Mouse (Mus musculus) CD4-positive, CD25-positive, alpha-beta regulatory T cell, adult 2 months (primary cell): ENCODE data around the gene Acss1.

Source experiments
- DNase-seq: peaks from one replicate; pipeline ENCODE4 v3.0.0-alpha.2; 2012; ENCODE audit warnings: low read depth, low spot score

Gene Acss1

DNA sequence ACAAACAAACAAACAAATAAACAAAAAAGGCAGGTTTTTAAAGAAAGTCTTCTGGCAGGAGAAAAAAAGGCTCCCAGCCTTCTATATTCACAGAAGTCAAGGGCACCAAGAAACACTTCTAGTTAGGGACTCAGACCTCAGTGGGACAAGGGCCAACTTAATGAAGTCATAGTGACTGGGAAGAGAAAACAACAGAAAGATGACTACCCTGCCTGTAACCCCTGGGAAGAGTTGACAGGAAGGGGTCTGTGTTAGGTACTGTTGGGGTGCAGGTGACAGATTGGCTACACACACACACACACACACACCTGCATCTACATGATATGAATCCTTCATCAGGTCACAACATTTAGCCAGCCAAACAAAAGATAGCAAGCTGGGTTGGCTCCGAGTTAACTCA is 25.1 kb downstream of the Acss1 start:
- DNase-seq: no peak

DNA sequence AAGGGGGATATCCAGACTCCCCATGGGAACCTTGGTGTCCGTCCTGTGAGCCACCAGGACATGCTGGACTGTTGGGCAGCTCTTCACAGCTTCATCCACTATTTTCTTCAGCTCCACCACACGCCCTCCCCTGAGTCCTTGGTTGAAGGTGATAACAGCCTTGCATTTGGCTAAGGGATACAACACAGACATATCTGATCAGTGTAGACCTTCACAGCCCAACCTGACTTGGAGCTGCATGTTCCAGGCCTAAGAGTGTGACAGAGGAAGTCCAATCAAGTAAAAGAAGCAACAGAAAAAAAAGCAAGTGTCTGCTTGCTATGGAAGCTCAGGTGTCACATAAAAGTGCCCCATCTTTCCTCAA is 29.9 kb downstream of the Acss1 start:
- no peak for DNase-seq

DNA sequence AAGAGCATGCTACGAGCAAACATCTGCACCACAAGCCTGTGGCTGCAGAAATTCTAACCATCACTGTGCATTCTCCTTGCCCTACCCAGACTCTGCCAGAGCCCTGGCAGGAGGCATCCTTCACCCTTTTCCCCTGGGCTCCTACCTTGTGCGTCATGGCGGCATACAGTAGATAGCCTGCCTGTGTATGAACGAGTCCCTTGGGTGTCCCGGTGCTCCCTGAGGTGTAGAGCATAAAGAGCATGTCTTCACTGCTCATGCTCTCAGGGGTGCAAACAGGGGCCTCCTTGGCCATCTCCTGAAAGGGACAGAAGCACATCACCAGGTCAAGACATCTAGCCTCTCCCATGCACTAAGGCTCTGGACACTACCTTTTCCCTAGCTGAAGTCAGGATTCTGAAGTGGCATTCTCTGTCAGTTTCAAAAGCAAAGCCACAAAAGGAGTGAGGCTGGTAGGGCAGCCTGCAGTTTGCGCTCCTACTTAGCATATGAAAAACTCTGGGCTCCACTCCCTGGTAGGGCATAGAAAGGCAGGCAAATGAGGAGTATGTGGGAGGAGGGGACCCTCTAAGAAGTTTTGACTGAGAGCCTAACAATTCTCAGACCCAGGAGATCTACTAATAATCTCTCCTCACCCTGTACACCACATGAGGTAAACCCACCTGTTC is 30.5 kb downstream of the Acss1 start:
- DNase-seq: no peak

DNA sequence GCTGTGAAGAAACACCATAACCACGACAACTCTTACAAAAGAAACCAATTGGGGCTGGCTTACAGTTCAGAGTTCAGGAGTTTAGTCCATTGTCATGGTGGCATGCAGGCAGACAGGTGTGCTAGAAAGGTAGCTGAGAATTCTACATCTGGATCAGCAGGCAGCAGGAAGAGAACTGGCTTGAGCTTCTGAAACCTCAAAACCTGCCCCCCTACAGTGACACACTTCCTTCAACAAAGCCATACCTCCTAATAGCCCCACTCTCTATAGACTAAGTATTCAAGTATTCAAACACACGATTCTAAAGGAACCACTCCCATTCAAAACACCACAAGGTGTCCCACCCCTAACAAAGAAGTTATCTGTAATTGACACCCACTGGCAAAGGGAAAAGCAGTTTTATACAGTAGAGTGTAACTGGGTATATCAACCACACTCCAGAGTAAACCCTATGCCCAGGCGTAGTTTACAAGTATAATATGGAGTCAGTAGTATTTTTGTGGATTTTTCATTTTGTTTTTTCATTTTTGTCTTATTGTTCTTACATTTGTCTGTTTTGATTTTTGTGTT is 32.3 kb downstream of the Acss1 start:
- no peak for DNase-seq

DNA sequence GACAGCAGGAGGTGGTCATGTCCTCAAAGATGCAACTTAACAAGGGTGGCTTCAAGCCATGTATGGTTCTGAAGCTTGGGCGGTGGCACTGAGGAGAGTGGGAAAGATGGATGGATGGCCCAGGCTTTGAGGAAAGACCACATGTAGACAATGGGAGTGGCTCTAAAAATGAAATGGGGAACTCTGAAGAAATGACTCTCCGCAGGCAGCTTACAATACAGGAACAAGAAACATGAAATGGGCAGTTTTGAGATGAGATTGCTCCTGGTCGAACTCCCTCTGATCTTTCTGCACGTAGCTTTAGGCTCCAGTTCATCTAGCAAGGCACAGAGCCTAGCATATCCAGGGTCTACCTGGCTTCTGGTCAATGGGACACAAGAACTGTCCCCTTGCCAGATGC is 39.0 kb downstream of the Acss1 start:
- no peak for DNase-seq

DNA sequence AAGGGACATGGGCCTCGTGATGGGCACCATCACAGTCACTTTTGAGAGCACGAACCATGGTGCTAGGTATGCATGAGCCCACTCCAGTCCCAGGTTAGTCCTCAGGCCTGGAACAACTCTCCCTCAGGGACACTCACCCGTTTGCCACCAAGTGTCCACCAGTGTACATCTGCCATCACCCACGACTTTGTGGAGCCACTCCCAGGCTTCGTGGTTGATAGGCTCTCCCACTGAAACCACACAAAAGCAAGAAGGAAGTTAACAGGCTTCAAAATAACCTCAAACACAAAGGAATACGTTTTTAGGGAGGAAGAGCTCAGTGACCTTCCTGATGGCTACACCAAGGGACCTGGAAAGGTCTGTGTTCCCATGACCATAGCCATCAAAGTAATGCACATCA is 41.2 kb downstream of the Acss1 start:
- DNase-seq: no peak

DNA sequence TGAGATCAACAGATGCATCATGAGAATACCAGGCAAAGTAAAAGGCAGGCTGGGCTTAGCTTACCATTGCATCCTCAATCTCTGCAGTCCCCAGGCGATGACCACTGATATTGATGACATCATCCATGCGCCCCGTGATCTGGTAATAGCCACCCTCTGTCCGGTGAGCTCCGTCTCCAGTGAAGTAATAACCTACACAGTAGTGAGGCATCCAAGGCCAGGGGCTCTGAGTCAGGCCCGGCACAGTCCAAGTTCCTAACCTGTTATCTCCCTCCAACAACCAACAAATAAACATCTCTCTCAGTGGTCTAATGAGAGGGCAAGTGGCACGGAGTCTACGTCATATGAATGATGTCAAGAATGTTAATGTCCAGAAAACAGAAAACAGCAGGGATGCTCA is 43.4 kb downstream of the Acss1 start:
- no peak for DNase-seq

DNA sequence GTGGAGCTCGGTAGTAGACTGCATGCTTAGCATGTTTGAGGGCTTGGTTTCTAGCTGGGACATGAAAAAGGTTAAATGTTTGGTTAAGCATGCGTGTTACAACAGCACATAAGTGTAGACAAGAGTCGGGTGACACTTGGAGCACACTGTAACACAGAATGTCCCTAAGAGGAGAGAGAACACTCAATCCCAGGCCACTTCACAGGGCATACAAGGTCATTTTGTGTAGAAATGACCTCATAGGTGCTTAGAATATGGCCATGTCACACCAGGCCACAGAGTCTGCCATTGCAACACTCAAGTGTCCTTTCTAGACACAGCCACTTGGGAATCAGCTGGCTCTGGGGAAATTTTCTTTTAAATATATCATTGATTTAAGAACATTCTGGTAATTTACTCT is 44.3 kb downstream of the Acss1 start:
- no peak for DNase-seq

DNA sequence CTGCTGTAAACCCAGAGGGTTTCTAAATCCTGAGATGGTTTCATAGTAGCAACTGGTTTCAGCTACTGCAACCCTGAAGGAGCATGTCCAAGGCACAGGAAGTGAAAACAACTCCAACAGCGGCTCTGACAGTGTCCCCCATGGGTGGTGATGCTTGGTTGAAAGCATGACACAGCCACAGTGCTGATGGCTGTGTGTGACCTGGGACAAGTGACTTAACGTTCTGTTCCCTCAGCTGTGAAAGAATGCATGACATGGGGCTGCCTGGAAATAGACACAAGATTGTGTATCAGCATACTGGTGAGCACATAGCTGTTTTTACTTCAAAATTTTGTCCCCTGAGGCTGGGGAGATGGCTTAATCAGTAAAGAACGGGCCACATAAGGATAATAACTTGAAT is 46.6 kb downstream of the Acss1 start:
- no peak for DNase-seq

DNA sequence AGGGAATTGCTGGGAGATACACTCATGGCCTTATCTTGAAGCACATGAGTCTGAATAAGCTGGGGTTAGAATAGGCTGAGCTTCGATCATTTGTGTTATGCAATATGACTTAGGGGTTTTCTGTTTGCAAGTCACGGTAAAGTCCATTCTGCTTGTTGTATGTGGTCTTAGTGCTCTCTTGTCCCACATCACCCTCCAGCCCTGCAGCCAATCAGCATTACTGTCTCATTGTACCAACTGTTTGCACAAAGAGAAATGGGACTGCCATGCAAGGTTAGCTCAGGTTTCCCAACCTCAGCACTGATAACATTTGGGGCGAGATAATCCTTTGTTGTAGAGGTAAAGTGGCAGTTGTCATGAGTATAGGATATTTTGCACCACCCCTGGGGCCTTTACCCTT is 58.2 kb downstream of the Acss1 start:
- DNase-seq: no peak

DNA sequence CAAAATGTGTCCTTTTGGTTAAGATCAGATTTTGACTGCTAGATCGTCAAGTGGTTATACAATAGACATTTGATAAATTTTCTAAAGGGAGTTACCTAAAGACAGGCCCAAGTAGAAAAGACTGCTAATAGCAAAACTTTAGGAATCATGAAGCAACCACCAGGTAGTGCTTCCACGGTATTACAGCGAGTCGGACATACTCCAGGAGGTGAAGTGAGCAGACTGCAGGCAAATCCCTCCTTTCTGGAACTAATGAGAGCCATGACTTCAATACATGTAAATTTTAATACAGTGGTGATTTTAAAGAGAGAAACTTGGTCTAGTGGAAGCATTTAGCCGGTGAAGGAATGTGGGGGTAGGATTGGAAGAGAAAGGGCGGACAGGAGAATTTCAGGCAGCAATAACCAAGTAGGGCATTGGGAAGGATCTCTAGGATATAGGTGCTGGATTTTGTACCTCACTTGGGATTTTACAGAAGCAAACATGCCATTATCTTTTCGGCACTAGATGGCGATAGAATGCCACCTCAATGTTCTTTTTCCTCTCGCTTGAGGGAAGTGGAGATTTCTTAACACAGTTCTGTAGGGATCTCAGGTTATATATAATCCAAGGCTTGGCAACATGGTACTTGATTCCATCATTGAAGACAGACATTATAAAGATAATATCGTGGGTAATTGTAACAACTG is 59.3 kb downstream of the Acss1 start:
- peak; percentile 83 for DNase-seq

DNA sequence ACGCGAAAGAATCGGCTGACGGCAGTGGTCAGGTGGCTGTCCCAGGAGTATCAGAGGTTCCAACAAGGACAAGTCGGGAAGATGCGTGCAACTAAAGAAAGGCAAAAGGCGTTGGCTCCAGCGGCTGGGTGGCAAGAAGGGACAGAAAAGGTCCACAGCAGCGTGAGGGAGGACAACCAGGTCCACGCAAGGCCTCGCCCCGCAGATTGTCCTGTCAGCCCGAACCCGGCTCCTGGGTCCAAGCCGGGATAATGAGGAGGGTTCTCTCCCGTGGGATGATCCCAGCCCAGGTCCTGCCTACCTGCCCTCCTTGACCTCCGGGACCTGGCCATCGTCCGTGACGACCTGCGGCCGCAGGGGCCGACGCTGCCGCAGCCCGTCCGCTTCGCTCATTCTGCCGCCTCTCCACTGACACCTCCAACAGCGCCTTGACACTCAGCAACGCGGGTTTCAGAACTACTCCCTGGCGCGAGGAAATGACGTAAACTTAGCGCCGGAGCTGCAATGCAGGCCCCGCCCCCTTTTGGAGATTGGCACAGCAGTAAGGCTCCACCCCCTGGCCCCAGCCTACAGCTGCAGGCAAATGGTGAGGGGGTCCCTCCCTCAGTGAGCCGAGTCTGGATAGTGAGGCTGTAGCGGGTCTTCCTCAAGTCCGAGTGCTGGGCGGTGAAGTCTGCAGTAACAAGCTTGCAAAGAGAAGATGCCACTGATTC is 60.1 kb downstream of the Acss1 start, which contains the start of gene Apmap:
TSS of gene Apmap (minus strand) at position 481 of the 713 bp plus-strand sequence.
- peak; percentile 98 for DNase-seq

DNA sequence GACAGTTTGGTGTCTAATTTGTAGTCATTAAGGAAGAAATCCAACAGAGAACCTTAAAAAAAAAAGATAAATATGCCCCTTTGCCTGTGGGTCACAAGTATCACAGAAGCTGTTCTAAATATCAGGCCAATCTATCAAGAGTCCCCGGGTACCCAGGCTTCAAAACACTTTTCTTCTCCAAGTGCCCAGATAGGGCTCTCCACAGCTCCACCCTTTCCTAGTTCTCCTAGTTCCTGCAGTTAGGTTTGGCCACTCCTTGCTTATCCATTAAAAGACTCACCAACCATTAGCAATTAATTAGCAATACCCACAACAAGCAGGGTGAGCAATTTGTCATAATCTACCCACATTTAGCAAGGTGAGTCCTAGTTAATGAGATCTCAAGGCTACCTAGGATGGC is 61.2 kb downstream of the Acss1 start:
- no peak for DNase-seq

DNA sequence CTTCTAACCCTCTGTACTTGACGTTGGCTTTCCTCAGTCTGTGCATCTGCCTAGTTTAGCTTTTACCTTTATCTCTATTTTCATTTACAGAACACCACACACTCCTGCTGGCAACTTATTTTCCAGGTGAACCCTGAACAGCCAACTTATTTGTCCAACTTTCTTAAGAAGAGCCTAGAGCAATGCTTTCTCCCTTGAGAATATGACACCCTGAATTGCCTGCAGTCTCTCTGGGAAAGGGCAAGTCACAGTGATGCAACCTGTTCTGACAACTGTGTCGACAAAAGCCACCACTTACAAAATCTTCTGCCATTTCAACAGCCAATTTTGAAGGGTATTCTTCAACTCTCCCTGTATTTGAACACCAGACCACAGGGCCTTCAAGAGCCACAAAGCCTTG is 63.5 kb downstream of the Acss1 start:
- DNase-seq: no peak

DNA sequence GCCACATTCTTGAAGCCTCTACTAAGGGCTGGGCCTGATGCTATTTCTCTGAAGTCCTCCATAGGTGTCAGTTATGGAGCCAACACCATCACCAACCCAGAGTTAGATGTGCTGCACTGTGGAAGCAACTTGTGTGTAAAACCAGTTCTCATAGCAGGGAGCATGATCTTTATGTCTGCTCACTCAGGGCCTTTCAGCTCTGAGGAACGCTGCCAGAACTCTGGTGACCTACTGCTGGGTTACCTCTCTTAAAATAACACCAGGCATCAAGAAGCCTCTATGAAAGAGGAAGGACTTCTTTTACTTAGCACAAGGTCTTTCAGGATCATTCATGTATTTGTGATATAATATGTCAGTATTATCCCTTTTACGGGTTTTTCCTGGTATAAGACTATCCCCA is 66.1 kb downstream of the Acss1 start:
- no peak for DNase-seq

DNA sequence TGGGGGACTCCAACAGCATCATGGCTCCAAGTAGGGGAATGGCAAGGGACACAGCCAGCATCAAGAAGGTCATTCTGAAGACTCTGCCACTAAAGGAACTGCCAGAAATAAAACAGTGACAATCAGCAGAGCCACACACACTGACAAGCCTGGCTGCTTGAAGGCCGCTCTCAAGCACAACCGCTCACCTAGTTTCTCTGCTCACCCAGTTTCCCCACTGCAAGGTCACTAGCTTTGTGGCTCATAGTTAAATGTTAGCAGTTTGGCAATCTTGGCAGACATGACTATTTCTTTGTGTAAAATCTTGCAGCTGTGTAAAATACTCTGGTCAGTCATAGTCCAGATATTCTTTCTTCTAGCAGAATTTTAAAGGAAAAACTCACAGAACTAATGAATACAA is 68.0 kb downstream of the Acss1 start:
- DNase-seq: no peak

DNA sequence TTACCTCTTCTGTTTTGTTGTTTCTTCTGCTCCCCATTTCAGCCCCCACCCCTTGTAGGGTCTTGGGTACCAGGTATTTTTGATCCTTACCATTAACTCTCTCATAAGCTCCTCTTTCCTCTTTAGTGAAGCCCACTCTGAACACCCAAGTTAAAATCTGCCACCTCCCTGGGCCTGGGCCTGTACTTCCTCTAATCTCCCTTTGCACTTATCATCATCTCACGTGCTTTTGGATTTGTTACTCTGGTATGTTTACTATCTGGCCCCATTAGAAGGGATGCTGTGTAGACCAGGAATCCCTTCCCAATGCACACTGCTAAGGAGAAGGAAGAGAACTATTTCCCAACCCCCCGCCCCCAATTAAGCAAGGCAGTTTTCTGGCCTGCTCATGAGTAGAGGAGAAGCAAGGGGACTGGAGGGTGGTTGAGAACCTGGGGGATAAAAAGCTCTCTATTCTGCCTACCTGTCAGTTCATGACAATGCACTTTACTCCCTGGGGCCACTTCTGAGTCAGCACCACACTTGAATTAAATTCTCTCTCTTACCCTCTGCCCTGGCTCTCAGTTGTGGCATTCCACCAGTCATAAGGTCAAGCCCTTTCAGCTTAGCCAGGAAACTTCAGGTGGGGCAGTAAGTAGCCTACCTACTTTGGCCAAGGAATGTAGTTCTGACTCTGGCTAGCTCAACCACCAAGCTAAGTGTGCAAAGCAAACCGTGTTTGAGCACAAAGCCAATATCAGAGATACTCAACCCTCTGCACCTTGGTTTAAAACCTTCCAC is 72.7 kb downstream of the Acss1 start:
- no peak for DNase-seq

DNA sequence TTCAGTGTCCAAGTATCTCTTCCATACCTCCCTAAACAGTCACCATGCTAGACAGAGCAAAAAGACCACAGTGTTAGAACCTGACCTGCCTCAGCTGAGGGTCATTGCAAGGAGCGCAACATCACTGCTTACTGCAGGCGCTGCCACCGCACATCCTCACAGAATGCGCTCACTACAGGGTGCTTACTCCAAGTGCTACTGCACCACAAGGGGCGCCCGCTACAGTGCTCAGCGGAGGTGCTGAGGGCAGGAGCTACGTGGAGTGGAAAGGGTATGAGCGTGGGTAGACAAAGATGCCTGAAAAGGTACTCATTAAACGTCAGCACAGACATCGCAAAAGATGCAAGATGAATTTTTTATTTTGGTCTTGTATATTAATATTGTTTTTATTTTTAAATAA is 79.2 kb downstream of the Acss1 start:
- no peak for DNase-seq

DNA sequence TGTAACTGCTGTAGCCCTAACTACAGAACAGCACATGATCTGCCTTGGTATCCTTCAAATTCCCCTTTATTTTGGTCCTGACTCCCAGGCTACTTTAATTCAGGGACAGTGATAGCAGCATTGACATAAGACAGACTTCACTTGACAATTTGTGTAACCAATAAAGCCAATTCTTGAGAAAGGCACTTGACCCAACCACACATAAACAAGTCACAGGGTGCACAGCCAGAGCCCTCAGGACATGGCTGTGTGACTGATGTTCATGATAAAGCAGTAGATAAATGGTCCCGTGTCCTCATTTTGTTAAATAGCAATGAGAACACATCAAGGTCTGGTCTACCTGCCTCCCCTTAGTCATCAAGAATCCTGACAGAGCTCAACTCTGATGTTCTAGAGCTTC is 88.7 kb downstream of the Acss1 start:
- DNase-seq: no peak

DNA sequence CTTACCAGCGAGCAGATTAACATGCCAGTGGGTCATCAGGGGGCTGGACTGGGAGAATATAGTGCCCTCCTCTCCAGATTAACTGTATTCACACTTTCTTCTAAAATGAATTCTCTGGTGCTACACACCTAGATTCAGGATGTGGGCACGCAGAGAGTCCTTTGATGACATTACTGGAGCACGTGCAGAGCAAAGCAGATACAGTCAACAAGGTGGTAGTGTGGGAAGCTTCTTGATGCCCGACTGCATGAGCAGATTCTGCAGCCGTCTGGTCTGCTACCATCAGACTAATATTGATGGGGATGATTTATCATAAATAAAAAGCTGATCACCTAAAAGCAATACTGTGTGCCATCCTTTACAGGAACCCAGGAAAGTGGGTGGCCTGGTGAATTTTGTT is 89.7 kb downstream of the Acss1 start:
- peak; percentile 74 for DNase-seq

DNA sequence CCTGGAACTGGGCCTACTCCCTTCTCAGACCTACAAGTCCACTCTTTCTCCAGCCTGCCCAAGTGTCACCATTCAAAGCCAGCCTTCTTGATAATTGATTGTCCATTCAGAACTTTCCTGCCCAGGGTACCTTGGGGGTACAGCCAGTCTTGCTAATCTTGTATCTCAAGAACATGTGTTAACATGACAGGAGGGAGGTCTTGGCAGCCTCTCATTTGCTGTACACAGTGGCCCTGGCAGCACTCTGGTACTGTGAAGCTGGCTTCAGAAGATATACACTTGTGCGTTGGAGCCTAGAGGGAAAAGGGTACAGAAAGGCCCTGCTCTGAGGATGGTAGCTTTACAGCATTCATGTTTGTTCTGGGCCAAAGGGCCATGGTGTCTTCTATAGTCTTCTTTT is 92.0 kb downstream of the Acss1 start:
- no peak for DNase-seq

DNA sequence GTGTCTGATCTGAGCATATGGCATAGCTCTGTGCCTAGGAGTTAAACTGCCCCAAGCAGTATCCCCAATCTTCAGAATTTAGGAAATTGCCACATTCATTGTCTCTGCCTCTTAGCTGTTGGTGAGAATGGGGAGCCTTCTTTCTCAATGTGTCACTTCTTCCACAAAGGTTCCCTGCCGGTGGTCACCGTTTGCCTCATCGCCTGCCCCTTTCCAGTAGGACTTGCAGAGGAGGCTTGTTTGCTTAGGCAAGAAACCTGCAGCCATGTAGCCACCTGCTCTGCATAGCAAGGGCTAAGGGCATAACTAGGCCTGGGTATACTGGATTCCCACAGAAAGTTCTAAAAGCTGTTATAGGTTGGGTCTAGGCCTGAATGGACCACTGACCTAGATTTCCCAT is 95.8 kb downstream of the Acss1 start:
- DNase-seq: no peak
